Mouse (Mus musculus): ENCODE measurements around the gene Rps13. TPM values are rescaled to one million over a fixed set of nuclear protein-coding genes. Genes with fewer than 3 reads are reported as not detected.

Gene Rps13
- polyA plus RNA-seq, 1 experiment from 2014 or later: 728 TPM

- ATAC-seq (ENCODE audit: insufficient read depth, low FRiP score, low read depth): no peak
- Histone ChIP-seq H3K27me3 (replicated peaks) (peaks cover 5% of the 10 kb centered on the region; the same call in 1 of the 2 replicates), H3K9me3 (no peaks in the 10 kb centered on the region), H3K4me2 (peak overlapping the region; percentile 98), H3K4me3 (replicated peaks) (no peak overlapping the region; the same call in 1 of the 2 replicates), H3K36me3 (no peaks in the 10 kb centered on the region), H3K9ac (no peak overlapping the region), H3K4me1 (peaks cover 19% of the 10 kb centered on the region), H3K27ac (peak overlapping the region; percentile 36; the same call in 1 of the 2 replicates)
- WGBS: 12% methylated on average over 9 of the region's 9 CpGs
Measured at GRCm38 (mm10) chr7:116309456-116309855, 24.5 kb downstream of the Rps13 start.

GRCm38 (mm10) chr7:116308632-116308991, 25.4 kb downstream of the Rps13 start:
- Histone ChIP-seq H3K4me2 (peak overlapping the region; percentile 98), H3K27me3 (replicated peaks) (peaks cover 5% of the 10 kb centered on the region; the same call in 1 of the 2 replicates), H3K4me1 (peaks cover 19% of the 10 kb centered on the region), H3K4me3 (replicated peaks) (peak overlapping the region; percentile 72), H3K27ac (peak overlapping the region; percentile 92), H3K9me3 (no peaks in the 10 kb centered on the region), H3K9ac (no peak overlapping the region), H3K36me3 (no peaks in the 10 kb centered on the region)
- 3% methylated on average over 16 of the region's 16 CpGs for WGBS
- peak; percentile 66 for ATAC-seq (ENCODE audit: insufficient read depth, low FRiP score, low read depth)

- Histone ChIP-seq H3K4me3 (replicated peaks) (peak within 1 kb of the TSS; percentile 72), H3K9me3 (no peaks in the 10 kb centered on the region), H3K36me3 (no peaks in the 10 kb centered on the region), H3K4me1 (peaks cover 19% of the 10 kb centered on the region), H3K4me2 (peak within 1 kb of the TSS; percentile 98), H3K9ac (peak within 1 kb of the TSS; percentile 38), H3K27ac (peak within 1 kb of the TSS; percentile 92), H3K27me3 (replicated peaks) (peaks cover 5% of the 10 kb centered on the region; the same call in 1 of the 2 replicates)
- WGBS: under 1% methylated on average over 58 of the region's 65 CpGs
- ATAC-seq (ENCODE audit: insufficient read depth, low FRiP score, low read depth): peak; percentile 79
Measured at GRCm38 (mm10) chr7:116307871-116308631, 25.9 kb downstream of the Rps13 start, which contains the start of gene Plekha7. Plekha7 (minus strand) TSS chr7:116308376.

- under 1% methylated on average over 63 of the region's 63 CpGs for WGBS
- H3K27ac ChIP-seq: peak overlapping the region; percentile 65
Measured at GRCm38 (mm10) chr7:116307099-116307870, 26.7 kb downstream of the Rps13 start.

GRCm38 (mm10) chr7:116306601-116307000, 27.4 kb downstream of the Rps13 start:
- peak overlapping the region; percentile 98 for H3K4me2 ChIP-seq
- 17% methylated on average over 5 of the region's 5 CpGs for WGBS

More at GRCm38 (mm10) chr7:116307099-116307870, 26.7 kb downstream of the Rps13 start:
- H3K36me3 ChIP-seq: no peaks in the 10 kb centered on the region
- H3K4me3 ChIP-seq (replicated peaks): peak overlapping the region; percentile 72
- peak overlapping the region; percentile 38 for H3K9ac ChIP-seq
- peaks cover 19% of the 10 kb centered on the region for H3K4me1 ChIP-seq
- H3K9me3 ChIP-seq: no peaks in the 10 kb centered on the region
- H3K4me2 ChIP-seq: peak overlapping the region; percentile 98
- ATAC-seq (ENCODE audit: insufficient read depth, low FRiP score, low read depth): peak; percentile 72
- H3K27me3 ChIP-seq (replicated peaks): peaks cover 5% of the 10 kb centered on the region; the same call in 1 of the 2 replicates

GRCm38 (mm10) chr7:116301661-116302311, 32.2 kb downstream of the Rps13 start:
- Histone ChIP-seq H3K9me3 (no peaks in the 10 kb centered on the region), H3K9ac (no peak overlapping the region), H3K36me3 (no peaks in the 10 kb centered on the region), H3K27me3 (replicated peaks) (0 out of 2 replicates have a peak, but pooled peaks cover under 1% of the 10 kb centered on the region), H3K4me2 (no peak overlapping the region), H3K4me3 (replicated peaks) (no peak overlapping the region), H3K27ac (no peak overlapping the region), H3K4me1 (0 out of 2 replicates have a peak, but pooled peaks cover 12% of the 10 kb centered on the region)
- ATAC-seq (ENCODE audit: insufficient read depth, low FRiP score, low read depth): 0 out of 2 replicates have a peak, but pooled peaks have one; percentile 12
- WGBS: 74% methylated on average over 5 of the region's 5 CpGs

More at GRCm38 (mm10) chr7:116306601-116307000, 27.4 kb downstream of the Rps13 start:
- Histone ChIP-seq H3K27ac (no peak overlapping the region), H3K4me3 (replicated peaks) (peak overlapping the region; percentile 72), H3K27me3 (replicated peaks) (peaks cover 5% of the 10 kb centered on the region; the same call in 1 of the 2 replicates), H3K9ac (no peak overlapping the region), H3K9me3 (no peaks in the 10 kb centered on the region), H3K4me1 (peaks cover 21% of the 10 kb centered on the region), H3K36me3 (no peaks in the 10 kb centered on the region)
- no peak for ATAC-seq (ENCODE audit: insufficient read depth, low FRiP score, low read depth)

- no peak overlapping the region for H3K4me2 ChIP-seq
- no peak overlapping the region for H3K27ac ChIP-seq
- H3K9ac ChIP-seq: no peak overlapping the region
- H3K4me1 ChIP-seq: 0 out of 2 replicates have a peak, but pooled peaks cover 6% of the 10 kb centered on the region
- H3K36me3 ChIP-seq: no peaks in the 10 kb centered on the region
- no peaks in the 10 kb centered on the region for H3K27me3 ChIP-seq (replicated peaks)
- H3K4me3 ChIP-seq (replicated peaks): no peak overlapping the region
- ATAC-seq (ENCODE audit: insufficient read depth, low FRiP score, low read depth): no peak
- H3K9me3 ChIP-seq: no peaks in the 10 kb centered on the region
- 77% methylated on average over 4 of the region's 4 CpGs for WGBS
Measured at GRCm38 (mm10) chr7:116301144-116301543, 32.9 kb downstream of the Rps13 start.

- no peak overlapping the region for H3K4me3 ChIP-seq (replicated peaks)
- H3K9ac ChIP-seq: no peak overlapping the region
- H3K27ac ChIP-seq: no peak overlapping the region
- no peaks in the 10 kb centered on the region for H3K9me3 ChIP-seq
- no peak overlapping the region for H3K4me2 ChIP-seq
- H3K36me3 ChIP-seq: no peaks in the 10 kb centered on the region
- 79% methylated on average over 2 of the region's 2 CpGs for WGBS
- H3K27me3 ChIP-seq (replicated peaks): no peaks in the 10 kb centered on the region
- H3K4me1 ChIP-seq: peaks cover 14% of the 10 kb centered on the region
- no peak for ATAC-seq (ENCODE audit: insufficient read depth, low FRiP score, low read depth)
Measured at GRCm38 (mm10) chr7:116298851-116299250, 35.1 kb downstream of the Rps13 start.

GRCm38 (mm10) chr7:116298389-116298788, 35.6 kb downstream of the Rps13 start:
- Histone ChIP-seq H3K4me3 (replicated peaks) (no peak overlapping the region), H3K4me1 (peaks cover 14% of the 10 kb centered on the region), H3K9me3 (no peaks in the 10 kb centered on the region), H3K27me3 (replicated peaks) (no peaks in the 10 kb centered on the region), H3K9ac (no peak overlapping the region), H3K36me3 (no peaks in the 10 kb centered on the region), H3K4me2 (no peak overlapping the region), H3K27ac (no peak overlapping the region)
- no peak for ATAC-seq (ENCODE audit: insufficient read depth, low FRiP score, low read depth)
- WGBS: 69% methylated on average over 10 of the region's 10 CpGs

- no peak overlapping the region for H3K9ac ChIP-seq
- no peak for ATAC-seq (ENCODE audit: insufficient read depth, low FRiP score, low read depth)
Measured at GRCm38 (mm10) chr7:116294961-116295360, 39.0 kb downstream of the Rps13 start.

GRCm38 (mm10) chr7:116292377-116292776, 41.6 kb downstream of the Rps13 start:
- no peaks in the 10 kb centered on the region for H3K9me3 ChIP-seq
- H3K9ac ChIP-seq: no peak overlapping the region
- H3K4me3 ChIP-seq (replicated peaks): no peak overlapping the region
- 42% methylated on average over 5 of the region's 5 CpGs for WGBS
- H3K27ac ChIP-seq: peak overlapping the region; percentile 55
- ATAC-seq (ENCODE audit: insufficient read depth, low FRiP score, low read depth): 0 out of 2 replicates have a peak, but pooled peaks have one; percentile 9
- H3K4me2 ChIP-seq: no peak overlapping the region
- H3K36me3 ChIP-seq: no peaks in the 10 kb centered on the region
- peaks cover 32% of the 10 kb centered on the region for H3K4me1 ChIP-seq
- H3K27me3 ChIP-seq (replicated peaks): no peaks in the 10 kb centered on the region

More at GRCm38 (mm10) chr7:116294961-116295360, 39.0 kb downstream of the Rps13 start:
- peaks cover 10% of the 10 kb centered on the region for H3K4me1 ChIP-seq
- H3K27ac ChIP-seq: no peak overlapping the region
- H3K4me2 ChIP-seq: no peak overlapping the region
- no peaks in the 10 kb centered on the region for H3K27me3 ChIP-seq (replicated peaks)
- no peaks in the 10 kb centered on the region for H3K9me3 ChIP-seq
- H3K4me3 ChIP-seq (replicated peaks): no peak overlapping the region
- H3K36me3 ChIP-seq: no peaks in the 10 kb centered on the region
- 36% methylated on average over 3 of the region's 3 CpGs for WGBS

Data from stomach, embryonic 15.5 days (tissue).